Mouse (Mus musculus) neural tube, embryonic 15.5 days (tissue): ENCODE measurements around the gene Lrrtm4. TPM values are rescaled to one million over a fixed set of nuclear protein-coding genes. Genes with fewer than 3 reads are reported as not detected.

ENCODE experiments used
- ATAC-seq: fragments of 200-750 bp; cut with Nextera tagmentation; 2 replicates; pipeline ENCODE4 v1.8.0; 2017; ENCODE audit warnings: mild to moderate bottlenecking, moderate TSS enrichment, moderate library complexity; ENCODE audit not compliant: low FRiP score
- H3K27ac ChIP-seq: fragments of 300-500 bp; sonication (generic); replicated peaks from 2 replicates; pipeline ENCODE4 v1.5.1; 2015; ENCODE audit warnings: mild to moderate bottlenecking, inconsistent platforms
- H3K27me3 ChIP-seq: fragments of 300-500 bp; sonication (generic); replicated peaks from 2 replicates; pipeline ENCODE4 v1.6.1; 2015; ENCODE audit warnings: inconsistent platforms
- H3K36me3 ChIP-seq: fragments of 300-500 bp; sonication (generic); 2 replicates; pipeline ENCODE4 v1.6.1; 2015; ENCODE audit warnings: inconsistent platforms
- H3K4me1 ChIP-seq: fragments of 300-500 bp; sonication (generic); 2 replicates; pipeline ENCODE4 v1.6.1; 2015; ENCODE audit warnings: inconsistent platforms
- H3K4me2 ChIP-seq: fragments of 300-500 bp; sonication (generic); 2 replicates; pipeline ENCODE4 v1.6.1; 2015; ENCODE audit warnings: inconsistent platforms, mild to moderate bottlenecking, moderate library complexity
- H3K4me3 ChIP-seq: fragments of 300-500 bp; sonication (generic); replicated peaks from 2 replicates; pipeline ENCODE4 v1.5.1; 2015; ENCODE audit warnings: mild to moderate bottlenecking, inconsistent platforms
- H3K9ac ChIP-seq: fragments of 300-500 bp; sonication (generic); replicated peaks from 2 replicates; pipeline ENCODE4 v1.6.1; 2015; ENCODE audit warnings: mild to moderate bottlenecking, inconsistent platforms
- H3K9me3 ChIP-seq: fragments of 300-500 bp; sonication (generic); replicated peaks from 2 replicates; pipeline ENCODE4 v1.6.1; 2016; ENCODE audit warnings: inconsistent platforms
- WGBS: fragments of 180-500 bp; shearing (Covaris S2); methylation state at CpG from one replicate; pipeline ENCODE4 v1.1.7; 2015; ENCODE audit warnings: mixed read lengths; 5-methylcytosine and 5-hydroxymethylcytosine counted together
- polyA plus RNA-seq: library from polyadenylated mRNA; unstranded; fragments of >200 nt; fragmentation: Nextera tagmentation; extraction: Ambion mirVana; gene quantifications from 2 replicates; pipeline ENCODE4 v1.2.1, GENCODE M21; 2015

Lrrtm4 gene
- polyA plus RNA-seq, 1 experiment from 2014 or later, result 20.0 TPM

- Histone ChIP-seq H3K9ac (no peak overlapping the region), H3K9me3 (no peaks in the 10 kb centered on the region), H3K27me3 (no peaks in the 10 kb centered on the region), H3K27ac (no peak overlapping the region), H3K4me3 (no peak overlapping the region), H3K4me1 (no peaks in the 10 kb centered on the region), H3K4me2 (no peak overlapping the region), H3K36me3 (no peaks in the 10 kb centered on the region)
- 60% methylated on average over 2 of the region's 2 CpGs for WGBS
- ATAC-seq, result no peak
Measured at GRCm38 (mm10) chr6:80182353-80182752, 163.7 kb downstream of the Lrrtm4 start.

GRCm38 (mm10) chr6:80185489-80186113, 166.9 kb downstream of the Lrrtm4 start:
- no peaks in the 10 kb centered on the region for H3K4me1 ChIP-seq
- 59% methylated on average over 6 of the region's 6 CpGs for WGBS
- no peak for ATAC-seq
- H3K9me3 ChIP-seq, result no peaks in the 10 kb centered on the region
- no peaks in the 10 kb centered on the region for H3K27me3 ChIP-seq
- H3K4me3 ChIP-seq, result no peak overlapping the region
- H3K9ac ChIP-seq, result no peak overlapping the region
- no peak overlapping the region for H3K4me2 ChIP-seq
- H3K36me3 ChIP-seq, result no peaks in the 10 kb centered on the region
- H3K27ac ChIP-seq, result no peak overlapping the region

- H3K9me3 ChIP-seq, result no peaks in the 10 kb centered on the region
- H3K27me3 ChIP-seq, result no peaks in the 10 kb centered on the region
- WGBS, result 60% methylated on average over 1 of the region's 1 CpGs
- H3K4me1 ChIP-seq, result no peaks in the 10 kb centered on the region
- ATAC-seq, result no peak
- no peak overlapping the region for H3K4me3 ChIP-seq
- H3K27ac ChIP-seq, result no peak overlapping the region
- H3K36me3 ChIP-seq, result no peaks in the 10 kb centered on the region
- no peak overlapping the region for H3K9ac ChIP-seq
- H3K4me2 ChIP-seq, result no peak overlapping the region
Measured at GRCm38 (mm10) chr6:80186791-80187190, 168.1 kb downstream of the Lrrtm4 start.

- Histone ChIP-seq H3K4me2 (no peak overlapping the region), H3K4me3 (no peak overlapping the region), H3K9ac (no peak overlapping the region), H3K27ac (no peak overlapping the region), H3K4me1 (no peaks in the 10 kb centered on the region), H3K9me3 (no peaks in the 10 kb centered on the region), H3K27me3 (no peaks in the 10 kb centered on the region), H3K36me3 (no peaks in the 10 kb centered on the region)
- no peak for ATAC-seq
- WGBS, result 36% methylated on average over 2 of the region's 2 CpGs
Measured at GRCm38 (mm10) chr6:80209476-80209875, 190.8 kb downstream of the Lrrtm4 start.

- no peaks in the 10 kb centered on the region for H3K9me3 ChIP-seq
- no peaks in the 10 kb centered on the region for H3K36me3 ChIP-seq
- 96% methylated on average over 5 of the region's 5 CpGs for WGBS
- ATAC-seq, result no peak
- no peak overlapping the region for H3K4me2 ChIP-seq
- no peak overlapping the region for H3K9ac ChIP-seq
- no peak overlapping the region for H3K27ac ChIP-seq
- no peaks in the 10 kb centered on the region for H3K27me3 ChIP-seq
- H3K4me1 ChIP-seq, result no peaks in the 10 kb centered on the region
- no peak overlapping the region for H3K4me3 ChIP-seq
Measured at GRCm38 (mm10) chr6:80210281-80210680, 191.6 kb downstream of the Lrrtm4 start.

GRCm38 (mm10) chr6:80261595-80261994, 242.9 kb downstream of the Lrrtm4 start:
- Histone ChIP-seq H3K4me3 (no peak overlapping the region), H3K27me3 (no peaks in the 10 kb centered on the region), H3K27ac (no peak overlapping the region), H3K9me3 (no peaks in the 10 kb centered on the region), H3K4me1 (no peaks in the 10 kb centered on the region), H3K36me3 (no peaks in the 10 kb centered on the region), H3K9ac (no peak overlapping the region), H3K4me2 (no peak overlapping the region)
- WGBS, result 97% methylated on average over 1 of the region's 1 CpGs
- no peak for ATAC-seq

- H3K4me2 ChIP-seq, result no peak overlapping the region
- H3K4me3 ChIP-seq, result no peak overlapping the region
- H3K27ac ChIP-seq, result no peak overlapping the region
- no peak for ATAC-seq
- no peak overlapping the region for H3K9ac ChIP-seq
- no peaks in the 10 kb centered on the region for H3K9me3 ChIP-seq
- H3K27me3 ChIP-seq, result no peaks in the 10 kb centered on the region
- 79% methylated on average over 4 of the region's 4 CpGs for WGBS
- H3K4me1 ChIP-seq, result no peaks in the 10 kb centered on the region
- no peaks in the 10 kb centered on the region for H3K36me3 ChIP-seq
Measured at GRCm38 (mm10) chr6:80263972-80264371, 245.3 kb downstream of the Lrrtm4 start.

- no peak overlapping the region for H3K4me2 ChIP-seq
- no peak for ATAC-seq
- H3K9ac ChIP-seq, result no peak overlapping the region
- H3K4me1 ChIP-seq, result no peaks in the 10 kb centered on the region
- no peak overlapping the region for H3K27ac ChIP-seq
- H3K4me3 ChIP-seq, result no peak overlapping the region
- H3K27me3 ChIP-seq, result no peaks in the 10 kb centered on the region
- H3K9me3 ChIP-seq, result no peaks in the 10 kb centered on the region
- H3K36me3 ChIP-seq, result no peaks in the 10 kb centered on the region
Measured at GRCm38 (mm10) chr6:80264584-80264983, 245.9 kb downstream of the Lrrtm4 start.

- 79% methylated on average over 3 of the region's 3 CpGs for WGBS
- Histone ChIP-seq H3K4me2 (no peak overlapping the region), H3K4me3 (no peak overlapping the region), H3K27me3 (no peaks in the 10 kb centered on the region), H3K9ac (no peak overlapping the region), H3K9me3 (no peaks in the 10 kb centered on the region), H3K27ac (no peak overlapping the region), H3K36me3 (no peaks in the 10 kb centered on the region), H3K4me1 (no peaks in the 10 kb centered on the region)
- no peak for ATAC-seq
Measured at GRCm38 (mm10) chr6:80265746-80266145, 247.1 kb downstream of the Lrrtm4 start.

- 91% methylated on average over 1 of the region's 1 CpGs for WGBS
- no peaks in the 10 kb centered on the region for H3K36me3 ChIP-seq
Measured at GRCm38 (mm10) chr6:80286968-80287367, 268.3 kb downstream of the Lrrtm4 start.

GRCm38 (mm10) chr6:80301871-80302270, 283.2 kb downstream of the Lrrtm4 start:
- H3K4me1 ChIP-seq, result no peaks in the 10 kb centered on the region
- H3K4me2 ChIP-seq, result no peak overlapping the region
- no peak overlapping the region for H3K27ac ChIP-seq
- no peaks in the 10 kb centered on the region for H3K36me3 ChIP-seq
- H3K4me3 ChIP-seq, result no peak overlapping the region
- H3K9me3 ChIP-seq, result no peaks in the 10 kb centered on the region
- no peaks in the 10 kb centered on the region for H3K27me3 ChIP-seq
- no peak for ATAC-seq
- H3K9ac ChIP-seq, result no peak overlapping the region

More at GRCm38 (mm10) chr6:80286968-80287367, 268.3 kb downstream of the Lrrtm4 start:
- no peak overlapping the region for H3K4me2 ChIP-seq
- no peak overlapping the region for H3K4me3 ChIP-seq
- H3K27ac ChIP-seq, result no peak overlapping the region
- ATAC-seq, result no peak
- H3K4me1 ChIP-seq, result no peaks in the 10 kb centered on the region
- no peaks in the 10 kb centered on the region for H3K27me3 ChIP-seq
- no peaks in the 10 kb centered on the region for H3K9me3 ChIP-seq
- no peak overlapping the region for H3K9ac ChIP-seq

- H3K27me3 ChIP-seq, result no peaks in the 10 kb centered on the region
- no peak overlapping the region for H3K4me3 ChIP-seq
- H3K9me3 ChIP-seq, result no peaks in the 10 kb centered on the region
- no peak overlapping the region for H3K4me2 ChIP-seq
- ATAC-seq, result no peak
- H3K27ac ChIP-seq, result no peak overlapping the region
- no peaks in the 10 kb centered on the region for H3K36me3 ChIP-seq
- 94% methylated on average over 1 of the region's 1 CpGs for WGBS
- no peaks in the 10 kb centered on the region for H3K4me1 ChIP-seq
- H3K9ac ChIP-seq, result no peak overlapping the region
Measured at GRCm38 (mm10) chr6:80303568-80303967, 284.9 kb downstream of the Lrrtm4 start.

- H3K27me3 ChIP-seq, result no peaks in the 10 kb centered on the region
- no peak overlapping the region for H3K9ac ChIP-seq
- H3K9me3 ChIP-seq, result no peaks in the 10 kb centered on the region
- H3K4me3 ChIP-seq, result no peak overlapping the region
- H3K4me2 ChIP-seq, result no peak overlapping the region
- no peak for ATAC-seq
- no peak overlapping the region for H3K27ac ChIP-seq
- no peaks in the 10 kb centered on the region for H3K36me3 ChIP-seq
- WGBS, result 91% methylated on average over 3 of the region's 3 CpGs
- H3K4me1 ChIP-seq, result no peaks in the 10 kb centered on the region
Measured at GRCm38 (mm10) chr6:80328391-80328790, 309.7 kb downstream of the Lrrtm4 start.
